In the genomic region with DNA sequence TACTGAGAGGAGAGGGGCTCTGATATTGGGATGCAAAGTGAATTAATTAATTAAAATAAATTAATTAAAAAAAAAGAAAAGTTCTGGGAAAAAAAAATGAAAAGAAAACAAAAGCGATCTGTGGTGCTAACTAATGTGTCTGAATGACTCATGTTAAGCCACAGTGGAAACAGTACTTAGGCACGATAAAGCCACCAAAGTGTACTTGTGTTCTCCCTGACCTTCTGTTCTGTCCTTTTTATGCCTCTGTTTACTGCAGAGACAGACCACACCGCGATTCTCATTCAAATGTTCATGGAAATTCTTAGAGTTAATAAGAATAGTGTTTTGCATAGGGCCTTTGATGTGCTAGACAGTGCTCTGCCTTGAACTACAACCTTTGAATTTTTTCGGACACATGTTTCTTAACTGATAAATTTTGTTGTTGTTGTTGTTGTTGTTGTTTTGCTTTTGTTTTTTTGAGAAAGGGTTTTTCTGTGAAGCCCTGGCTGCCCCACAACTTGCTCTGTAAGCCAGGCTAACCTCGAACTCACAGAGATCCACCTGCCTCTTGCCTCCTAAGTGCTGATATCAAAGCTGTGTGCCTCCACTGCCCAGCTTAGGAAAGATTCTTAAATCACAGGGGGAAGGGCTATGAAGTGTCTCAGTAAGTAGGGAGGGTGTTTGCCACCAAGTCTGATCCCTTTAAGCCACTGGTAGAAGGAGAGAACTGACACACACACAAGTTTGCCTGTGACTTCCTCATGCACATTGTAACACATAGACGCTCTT, we compare ENCODE assay signal across 22 mouse cellular contexts.
"Had no signal": no experiment of that assay in that cellular context is flagged by ENCODE, and none has a peak within 500 bp of the region (broad histone marks: within the 10 kb centered on the region; RNA-seq: fewer than 3 reads in every experiment).

No protein-coding gene starts in this region.

- H3K27me3 ChIP-seq: limb, embryonic 13.5 days; liver, embryonic 12.5 days; liver, embryonic 15.5 days; lung, embryonic 15.5 days; megakaryocyte, embryonic 14.5 days; midbrain, embryonic 13.5 days had no signal

- DNase-seq: kidney, postnatal 14 days; kidney, postnatal 4 days; liver; lung, adult 18-20 months; lung, postnatal 10 days; lung, postnatal 36 days; right cerebral cortex, postnatal 14 days; right cerebral cortex, postnatal 4 days; thymus, adult 2 months; thymus, postnatal 14 days; thymus, postnatal 4 days had no signal

- H3K27ac ChIP-seq: limb, embryonic 10.5 days; limb, embryonic 13.5 days; liver, embryonic 12.5 days; liver, embryonic 15.5 days; lung, embryonic 15.5 days; midbrain, embryonic 10.5 days; midbrain, embryonic 13.5 days; stomach, postnatal 0 days had no signal

- H3K36me3 ChIP-seq: limb, embryonic 10.5 days; limb, embryonic 13.5 days; liver, embryonic 12.5 days; liver, embryonic 15.5 days; lung, embryonic 15.5 days; midbrain, embryonic 10.5 days; midbrain, embryonic 13.5 days had no signal

- H3K4me3 ChIP-seq: limb, embryonic 10.5 days; limb, embryonic 13.5 days; liver, embryonic 12.5 days; liver, embryonic 15.5 days; lung, embryonic 15.5 days; megakaryocyte, embryonic 14.5 days; midbrain, embryonic 10.5 days; midbrain, embryonic 13.5 days; myocyte had no signal

- H3K4me1 ChIP-seq: limb, embryonic 10.5 days; limb, embryonic 13.5 days; liver, embryonic 12.5 days; liver, embryonic 15.5 days; lung, embryonic 15.5 days; megakaryocyte, embryonic 14.5 days; midbrain, embryonic 10.5 days; midbrain, embryonic 13.5 days had no signal

- ATAC-seq: liver, embryonic 12.5 days; midbrain, embryonic 13.5 days; midbrain, embryonic 16.5 days had no signal

- H3K9me3 ChIP-seq: limb, embryonic 10.5 days; limb, embryonic 13.5 days; liver, embryonic 12.5 days; liver, embryonic 15.5 days; lung, embryonic 15.5 days; megakaryocyte, embryonic 14.5 days; midbrain, embryonic 10.5 days; midbrain, embryonic 13.5 days had no signal
